ENCODE assay signal across 17 mouse cellular contexts in the genomic region with DNA sequence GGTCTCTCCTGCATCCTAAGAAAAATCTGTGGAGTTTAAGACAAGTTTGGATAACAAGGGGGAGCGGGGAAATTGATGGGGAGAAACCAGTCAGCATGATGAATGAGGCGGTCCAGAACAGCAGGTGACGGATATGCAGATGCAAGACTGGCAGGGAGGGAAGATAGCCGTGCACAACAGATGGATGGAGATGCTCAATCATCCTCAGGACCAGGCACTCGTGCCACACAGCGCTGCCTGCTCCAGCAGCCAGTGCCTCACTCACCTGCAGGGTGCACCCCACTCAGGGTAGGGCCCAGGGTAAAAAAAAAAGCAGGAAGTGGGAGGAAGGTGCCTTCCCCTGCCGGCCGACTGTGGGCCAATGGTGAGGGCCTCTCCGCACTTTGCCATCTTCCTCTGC.
DNase-seq lines count a peak whose midpoint lies in the region; ATAC-seq and TF ChIP-seq lines count a peak whose summit lies in the region.
"Had no signal": no experiment of that assay in that cellular context is flagged by ENCODE, and none has a peak within 500 bp of the region (broad histone marks: within the 10 kb centered on the region; RNA-seq: fewer than 3 reads in every experiment).

No protein-coding gene starts in this region.

- ATAC-seq in midbrain, embryonic 16.5 days = no peak
- ATAC-seq in neutrophil, adult 5-6 weeks (ENCODE audit: extremely low read depth, insufficient number of reproducible peaks, low FRiP score, poor library complexity, severe bottlenecking) = 0 out of 2 replicates have a peak, but pooled peaks have one; percentile 9
- ATAC-seq: activated CD4-positive, CD25-positive, alpha-beta regulatory T cell, adult 4 months; forebrain, embryonic 15.5 days; lung, postnatal 0 days; midbrain, embryonic 15.5 days had no signal

- H3K4me2 ChIP-seq in midbrain, embryonic 16.5 days (ENCODE audit: low read length) = no peak overlapping the region
- H3K4me2 ChIP-seq: forebrain, embryonic 15.5 days; limb, embryonic 15.5 days; midbrain, embryonic 15.5 days had no signal

- TF ChIP-seq CTCF in bone marrow, adult 2 months (IDR thresholded peaks at IDR 0.05; ENCODE audit: control insufficient read depth, insufficient read depth, low read length) = no peak
- TF ChIP-seq CTCF in gastrocnemius, adult 2 months (IDR thresholded peaks at IDR 0.05) = no peak

- intact Hi-C loops in gastrocnemius, adult 2 months (cut with DNase I) = loop anchor here (5.0 kb wide), 1 partner anchor 49 kb away; no protein-coding TSS in a partner anchor

- H3K4me1 ChIP-seq in midbrain, embryonic 10.5 days = peaks cover 61% of the 10 kb centered on the region
- peaks cover 8% of the 10 kb centered on the region for H3K4me1 ChIP-seq in midbrain, embryonic 16.5 days (ENCODE audit: control insufficient read depth, insufficient read depth, low read length)
- no peaks in the 10 kb centered on the region; the same call in 1 of the 2 replicates for H3K4me1 ChIP-seq in bone marrow, adult 2 months (ENCODE audit: control insufficient read depth, insufficient read depth, low read length)
- H3K4me1 ChIP-seq in embryonic facial prominence, embryonic 10.5 days = peaks cover 61% of the 10 kb centered on the region
- peaks cover 32% of the 10 kb centered on the region for H3K4me1 ChIP-seq in heart, embryonic 10.5 days
- H3K4me1 ChIP-seq: limb, embryonic 15.5 days had no signal

- TF ChIP-seq POLR2A in bone marrow, adult 2 months (IDR thresholded peaks at IDR 0.05; ENCODE audit: borderline replicate concordance, control insufficient read depth, low read depth, low read length) = 0 out of 2 replicates have a peak, but pooled peaks have one; percentile 7

- no peak overlapping the region for H3K9ac ChIP-seq in midbrain, embryonic 16.5 days (ENCODE audit: low read depth, low read length)
- H3K9ac ChIP-seq: forebrain, embryonic 15.5 days; limb, embryonic 15.5 days; midbrain, embryonic 15.5 days had no signal

- 68% methylated on average over 9 of the region's 9 CpGs for WGBS in midbrain, embryonic 10.5 days
- 38% methylated on average over 9 of the region's 9 CpGs for WGBS in midbrain, embryonic 16.5 days
- 63% methylated on average over 9 of the region's 9 CpGs for WGBS in bone marrow, adult 2 months
- WGBS in embryonic facial prominence, embryonic 10.5 days = 58% methylated on average over 9 of the region's 9 CpGs
- 63% methylated on average over 9 of the region's 9 CpGs for WGBS in heart, embryonic 10.5 days

- DNase-seq in midbrain, embryonic 10.5 days (ENCODE audit: low spot score) = no peak
- no peak for DNase-seq in embryonic facial prominence, embryonic 10.5 days (ENCODE audit: low spot score)
- DNase-seq in gastrocnemius, adult 2 months = no peak
- DNase-seq in heart, embryonic 10.5 days (ENCODE audit: low spot score) = no peak
- DNase-seq: adrenal gland, postnatal 14 days; kidney, adult 11 months had no signal

- peak overlapping the region; percentile 29; the same call in 1 of the 2 replicates for H3K27ac ChIP-seq in midbrain, embryonic 10.5 days (replicated peaks)
- no peak overlapping the region for H3K27ac ChIP-seq in midbrain, embryonic 16.5 days (ENCODE audit: low read length)
- H3K27ac ChIP-seq in bone marrow, adult 2 months (ENCODE audit: control insufficient read depth, insufficient read depth, low read depth, low read length, poor library complexity) = no peak overlapping the region
- peak overlapping the region; percentile 51 for H3K27ac ChIP-seq in embryonic facial prominence, embryonic 10.5 days (replicated peaks)
- no peak overlapping the region for H3K27ac ChIP-seq in gastrocnemius, adult 2 months
- H3K27ac ChIP-seq in heart, embryonic 10.5 days = no peak overlapping the region; the same call in 1 of the 2 replicates
- H3K27ac ChIP-seq: forebrain, embryonic 15.5 days; kidney, postnatal 0 days; layer of hippocampus, adult 2 months; limb, embryonic 15.5 days; midbrain, embryonic 15.5 days had no signal

- H3K36me3 ChIP-seq in midbrain, embryonic 10.5 days = peaks cover 7% of the 10 kb centered on the region
- no peaks in the 10 kb centered on the region for H3K36me3 ChIP-seq in midbrain, embryonic 16.5 days (ENCODE audit: control insufficient read depth, insufficient read depth, low read length)
- H3K36me3 ChIP-seq in embryonic facial prominence, embryonic 10.5 days (replicated peaks) = peaks cover 17% of the 10 kb centered on the region; the same call in 1 of the 2 replicates
- peaks cover 6% of the 10 kb centered on the region for H3K36me3 ChIP-seq in heart, embryonic 10.5 days
- H3K36me3 ChIP-seq: forebrain, embryonic 15.5 days; midbrain, embryonic 15.5 days had no signal

- no peaks in the 10 kb centered on the region for H3K27me3 ChIP-seq in midbrain, embryonic 10.5 days (ENCODE audit: low read depth, poor library complexity, severe bottlenecking)
- no peaks in the 10 kb centered on the region for H3K27me3 ChIP-seq in midbrain, embryonic 16.5 days (ENCODE audit: control insufficient read depth, insufficient read depth, low read depth, low read length)
- no peaks in the 10 kb centered on the region for H3K27me3 ChIP-seq in embryonic facial prominence, embryonic 10.5 days (replicated peaks; ENCODE audit: low read depth, poor library complexity, severe bottlenecking)
- no peaks in the 10 kb centered on the region for H3K27me3 ChIP-seq in heart, embryonic 10.5 days (ENCODE audit: insufficient read depth, poor library complexity, severe bottlenecking)
- H3K27me3 ChIP-seq: forebrain, embryonic 15.5 days; limb, embryonic 15.5 days; midbrain, embryonic 15.5 days had no signal

- no peak overlapping the region for H3K4me3 ChIP-seq in midbrain, embryonic 10.5 days
- H3K4me3 ChIP-seq in midbrain, embryonic 16.5 days (ENCODE audit: low read depth, low read length) = no peak overlapping the region
- H3K4me3 ChIP-seq in bone marrow, adult 2 months (replicated peaks; ENCODE audit: control insufficient read depth, low read depth, low read length) = no peak overlapping the region
- H3K4me3 ChIP-seq in embryonic facial prominence, embryonic 10.5 days = no peak overlapping the region
- H3K4me3 ChIP-seq in gastrocnemius, adult 2 months = no peak overlapping the region
- no peak overlapping the region for H3K4me3 ChIP-seq in heart, embryonic 10.5 days
- H3K4me3 ChIP-seq: forebrain, embryonic 15.5 days; layer of hippocampus, adult 2 months; limb, embryonic 15.5 days; midbrain, embryonic 15.5 days had no signal

- no peaks in the 10 kb centered on the region for H3K9me3 ChIP-seq in midbrain, embryonic 10.5 days (replicated peaks)
- no peaks in the 10 kb centered on the region for H3K9me3 ChIP-seq in midbrain, embryonic 16.5 days (replicated peaks; ENCODE audit: control insufficient read depth, low read length, poor library complexity, severe bottlenecking)
- no peaks in the 10 kb centered on the region for H3K9me3 ChIP-seq in embryonic facial prominence, embryonic 10.5 days
- no peaks in the 10 kb centered on the region for H3K9me3 ChIP-seq in heart, embryonic 10.5 days
- H3K9me3 ChIP-seq: forebrain, embryonic 15.5 days; G1E; limb, embryonic 15.5 days; midbrain, embryonic 15.5 days had no signal

Comparison
In these comparisons a context has a peak if more than half of its experiments do, and no peak if none do; other contexts are left out.
1. H3K27ac ChIP-seq: peak in midbrain, embryonic 10.5 days (single experiment) and embryonic facial prominence, embryonic 10.5 days (single experiment); none in midbrain, embryonic 16.5 days (single experiment), bone marrow, adult 2 months (single experiment), gastrocnemius, adult 2 months (single experiment) and heart, embryonic 10.5 days (single experiment).